Comparison of ENCODE assay signal across 21 mouse cellular contexts in the genomic region with DNA sequence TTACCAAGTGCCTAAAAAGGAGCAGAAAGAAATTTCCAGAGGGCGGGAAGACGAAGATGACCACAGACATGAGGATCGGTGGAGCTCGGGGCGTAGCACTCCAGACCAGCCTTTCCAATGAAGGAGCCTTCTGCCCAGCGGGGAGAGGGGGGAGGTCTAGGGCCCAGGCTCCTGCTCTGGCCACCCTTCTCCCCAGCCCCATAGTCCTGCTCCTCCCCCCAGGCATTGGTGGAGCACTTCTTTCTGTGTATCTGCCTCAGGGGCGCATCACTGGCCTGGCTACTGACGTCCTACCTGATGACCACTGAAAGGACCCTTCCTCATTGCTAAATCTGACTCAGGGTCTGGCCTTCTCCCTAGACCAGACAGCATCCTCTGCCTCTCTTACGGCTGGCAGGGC. TPM values are rescaled to one million over a fixed set of nuclear protein-coding genes. Genes with fewer than 3 reads are reported as not detected.
A peak's percentile ranks its signal among the peaks of the same experiment; 100 is the strongest.
DNase-seq lines count a peak whose midpoint lies in the region; ATAC-seq and TF ChIP-seq lines count a peak whose summit lies in the region.
"Had no signal": no experiment of that assay in that cellular context is flagged by ENCODE, and none has a peak within 500 bp of the region (broad histone marks: within the 10 kb centered on the region; RNA-seq: fewer than 3 reads in every experiment).

No protein-coding gene starts in this region.

- H3K4me1 ChIP-seq in forebrain, embryonic 10.5 days: peaks cover 26% of the 10 kb centered on the region
- H3K4me1 ChIP-seq in forebrain, embryonic 11.5 days (replicated peaks; ENCODE audit: control insufficient read depth, insufficient read depth, low read length): no peaks in the 10 kb centered on the region
- peaks cover 6% of the 10 kb centered on the region; the same call in 1 of the 2 replicates for H3K4me1 ChIP-seq in midbrain, embryonic 11.5 days (ENCODE audit: control insufficient read depth, insufficient read depth, low read length)
- H3K4me1 ChIP-seq in midbrain, embryonic 10.5 days: peaks cover 34% of the 10 kb centered on the region
- H3K4me1 ChIP-seq in E14TG2a.4 (replicated peaks; ENCODE audit: low read depth, low read length): peaks cover 4% of the 10 kb centered on the region

- TF ChIP-seq CTCF in E14TG2a.4 (conservative IDR thresholded peaks at IDR 0.05; ENCODE audit: low read length): no peak

- no peak for ATAC-seq in forebrain, embryonic 11.5 days (replicated peaks; ENCODE audit: low FRiP score)
- no peak for ATAC-seq in midbrain, embryonic 11.5 days (ENCODE audit: low FRiP score)
- ATAC-seq: activated CD4-positive, CD25-positive, alpha-beta regulatory T cell, adult 4 months; CD4-positive, CD25-positive, alpha-beta regulatory T cell, adult 4 months; Patski had no signal

- H3K27me3 ChIP-seq in forebrain, embryonic 10.5 days (ENCODE audit: poor library complexity, severe bottlenecking): peaks cover 3% of the 10 kb centered on the region
- no peaks in the 10 kb centered on the region for H3K27me3 ChIP-seq in forebrain, embryonic 11.5 days (ENCODE audit: control insufficient read depth, insufficient read depth, low read length)
- no peaks in the 10 kb centered on the region for H3K27me3 ChIP-seq in midbrain, embryonic 11.5 days (ENCODE audit: control insufficient read depth, insufficient read depth, low read length)
- H3K27me3 ChIP-seq in midbrain, embryonic 10.5 days (ENCODE audit: low read depth, poor library complexity, severe bottlenecking): peaks cover 4% of the 10 kb centered on the region
- H3K27me3 ChIP-seq in E14TG2a.4 (ENCODE audit: insufficient read depth, low read length): no peaks in the 10 kb centered on the region

- H3K9me3 ChIP-seq in forebrain, embryonic 10.5 days: no peaks in the 10 kb centered on the region
- no peaks in the 10 kb centered on the region for H3K9me3 ChIP-seq in forebrain, embryonic 11.5 days (ENCODE audit: control insufficient read depth, low read length)
- H3K9me3 ChIP-seq in midbrain, embryonic 11.5 days (ENCODE audit: control insufficient read depth, low read length): no peaks in the 10 kb centered on the region
- H3K9me3 ChIP-seq in midbrain, embryonic 10.5 days (replicated peaks): no peaks in the 10 kb centered on the region
- H3K9me3 ChIP-seq in E14TG2a.4 (ENCODE audit: low read length): peaks cover 81% of the 10 kb centered on the region
- H3K9me3 ChIP-seq: G1E had no signal

- H3K4me3 ChIP-seq in forebrain, embryonic 10.5 days: no peak overlapping the region
- H3K4me3 ChIP-seq in forebrain, embryonic 11.5 days (ENCODE audit: low read depth, low read length): no peak overlapping the region
- no peak overlapping the region for H3K4me3 ChIP-seq in midbrain, embryonic 11.5 days (ENCODE audit: low read depth, low read length)
- H3K4me3 ChIP-seq in midbrain, embryonic 10.5 days: no peak overlapping the region
- H3K4me3 ChIP-seq in E14TG2a.4 (replicated peaks; ENCODE audit: low read length): peak overlapping the region; percentile 26

- no peak overlapping the region for H3K4me2 ChIP-seq in forebrain, embryonic 11.5 days (ENCODE audit: low read depth, low read length, severe bottlenecking)
- H3K4me2 ChIP-seq in midbrain, embryonic 11.5 days: no peak overlapping the region

- no peaks in the 10 kb centered on the region for H3K36me3 ChIP-seq in forebrain, embryonic 10.5 days (replicated peaks)
- no peaks in the 10 kb centered on the region for H3K36me3 ChIP-seq in forebrain, embryonic 11.5 days (ENCODE audit: control insufficient read depth, insufficient read depth, low read length)
- no peaks in the 10 kb centered on the region for H3K36me3 ChIP-seq in midbrain, embryonic 11.5 days (ENCODE audit: control insufficient read depth, insufficient read depth, low read length)
- no peaks in the 10 kb centered on the region for H3K36me3 ChIP-seq in midbrain, embryonic 10.5 days
- H3K36me3 ChIP-seq in E14TG2a.4 (ENCODE audit: insufficient read depth, low read length): peaks cover 77% of the 10 kb centered on the region
- H3K36me3 ChIP-seq: G1E had no signal

- H3K27ac ChIP-seq in forebrain, embryonic 10.5 days: 0 out of 2 replicates have a peak overlapping the region, but pooled peaks have one; percentile 30
- H3K27ac ChIP-seq in forebrain, embryonic 11.5 days (ENCODE audit: low read depth, low read length): no peak overlapping the region
- H3K27ac ChIP-seq in midbrain, embryonic 11.5 days (ENCODE audit: low read depth, low read length): no peak overlapping the region
- H3K27ac ChIP-seq in midbrain, embryonic 10.5 days (replicated peaks): no peak overlapping the region

- no peak for DNase-seq in forebrain, embryonic 10.5 days (ENCODE audit: extremely low spot score, low spot score)
- no peak for DNase-seq in forebrain, embryonic 11.5 days (ENCODE audit: low spot score)
- peak; percentile 77 for DNase-seq in midbrain, embryonic 11.5 days (ENCODE audit: low spot score, missing footprints)
- no peak for DNase-seq in midbrain, embryonic 10.5 days (ENCODE audit: low spot score)
- DNase-seq in kidney, adult 18-20 months: no peak
- DNase-seq: adrenal gland, adult 2 months; adrenal gland, adult 8-10 months; adrenal gland, postnatal 10 days; adrenal gland, postnatal 14 days; adrenal gland, postnatal 25 days; adrenal gland, postnatal 36 days; B cell, adult 2 months; cerebellum, adult 11 months; cerebellum, adult 11-12 months; cerebellum, adult 18-20 months; cerebellum, adult 2 months had no signal

- H3K9ac ChIP-seq in forebrain, embryonic 11.5 days (ENCODE audit: low read length): no peak overlapping the region
- no peak overlapping the region for H3K9ac ChIP-seq in midbrain, embryonic 11.5 days (ENCODE audit: low read length)

- WGBS in forebrain, embryonic 10.5 days: 96% methylated on average over 9 of the region's 9 CpGs
- WGBS in forebrain, embryonic 11.5 days: 91% methylated on average over 9 of the region's 9 CpGs
- WGBS in midbrain, embryonic 11.5 days: 89% methylated on average over 9 of the region's 9 CpGs
- WGBS in midbrain, embryonic 10.5 days: 92% methylated on average over 9 of the region's 9 CpGs

RNA-seq across cellular contexts. Expression of a gene that starts 35.1 kb away (rescaled TPM):
- polyA plus RNA-seq in forebrain, embryonic 10.5 days (2016; fragmentation: Nextera tagmentation; extraction: Ambion mirVana): 0.17 TPM in 1 of 2 replicates, not detected in the other
- polyA plus RNA-seq in forebrain, embryonic 11.5 days (2014; fragmentation: Nextera tagmentation; extraction: Ambion mirVana): 0.12 and 0.20 TPM in 2 replicates
- 0.17 and 0.38 TPM in 2 replicates for polyA plus RNA-seq in midbrain, embryonic 11.5 days (2014; fragmentation: Nextera tagmentation; extraction: Ambion mirVana)
- 0.31 and 0.55 TPM in 2 replicates for polyA plus RNA-seq in midbrain, embryonic 10.5 days (2016; fragmentation: Nextera tagmentation; extraction: Ambion mirVana)
- polyA plus RNA-seq: activated CD4-positive, CD25-positive, alpha-beta regulatory T cell, adult 4 months; CD4-positive, CD25-positive, alpha-beta regulatory T cell, adult 4 months; cerebellum, adult 2 months; G1E; Patski had no signal

RNA-seq across cellular contexts. Expression of a gene that starts 37.4 kb away (rescaled TPM):
- polyA plus RNA-seq in forebrain, embryonic 10.5 days (2016; fragmentation: Nextera tagmentation; extraction: Ambion mirVana): 1.5 and 1.9 TPM in 2 replicates
- 1.8 and 2.2 TPM in 2 replicates for polyA plus RNA-seq in forebrain, embryonic 11.5 days (2014; fragmentation: Nextera tagmentation; extraction: Ambion mirVana)
- 2.3 and 2.4 TPM in 2 replicates for polyA plus RNA-seq in midbrain, embryonic 11.5 days (2014; fragmentation: Nextera tagmentation; extraction: Ambion mirVana)
- 2.7 and 3.5 TPM in 2 replicates for polyA plus RNA-seq in midbrain, embryonic 10.5 days (2016; fragmentation: Nextera tagmentation; extraction: Ambion mirVana)
- polyA plus RNA-seq: activated CD4-positive, CD25-positive, alpha-beta regulatory T cell, adult 4 months; CD4-positive, CD25-positive, alpha-beta regulatory T cell, adult 4 months; G1E; Patski had no signal
